Mouse (Mus musculus): ENCODE measurements around the gene Pth2.

DNA sequence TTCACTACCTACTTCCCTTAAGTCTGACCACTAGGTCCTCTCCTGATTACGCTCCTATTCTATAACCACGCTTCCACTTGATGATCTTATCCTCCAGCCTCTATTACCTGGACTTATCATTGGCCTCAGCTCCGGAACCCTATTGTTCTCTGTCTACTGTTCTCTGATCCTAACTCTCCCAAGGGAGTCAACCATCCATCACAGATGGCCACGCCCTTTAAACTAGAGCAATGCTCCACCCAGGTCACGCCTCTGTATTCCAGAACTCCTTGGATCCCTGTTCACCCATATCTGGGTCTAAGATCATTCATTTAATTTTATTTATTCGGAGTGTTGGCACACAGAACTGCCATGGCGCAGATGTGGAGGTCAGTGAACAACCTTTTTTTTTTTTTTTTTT, 31.6 kb downstream of the Pth2 start:
- no peak for TF ChIP-seq POLR2A (IDR thresholded peaks at IDR 0.05; ENCODE audit: control insufficient read depth in 1 of 2, insufficient read depth in 1 of 2, low read depth in 1 of 2, low read length in 2 of 2, poor library complexity in 1 of 2)
- TF ChIP-seq MAFK (IDR thresholded peaks at IDR 0.05; ENCODE audit: borderline replicate concordance, low read depth, low read length), result no peak
- no peak for TF ChIP-seq CTCF (IDR thresholded peaks at IDR 0.05 in 2 of 3, conservative IDR thresholded peaks at IDR 0.05 in 1 of 3; ENCODE audit: control insufficient read depth in 1 of 3, insufficient read depth in 1 of 3, low read depth in 2 of 3, low read length in 3 of 3, poor library complexity in 1 of 3, severe bottlenecking in 1 of 3)
- no peak for TF ChIP-seq CHD1 (IDR thresholded peaks at IDR 0.05; ENCODE audit: low read depth, low read length)
- TF ChIP-seq ZMIZ1 (IDR thresholded peaks at IDR 0.05; ENCODE audit: low read depth, low read length), result no peak
- no peak for TF ChIP-seq KAT2A (conservative IDR thresholded peaks at IDR 0.05; ENCODE audit: low read depth, low read length)
- TF ChIP-seq RCOR1 (IDR thresholded peaks at IDR 0.05; ENCODE audit: low read depth, low read length), result no peak
- no peak for TF ChIP-seq USF1 (IDR thresholded peaks at IDR 0.05; ENCODE audit: low read depth, low read length)
- TF ChIP-seq ZNF384 (IDR thresholded peaks at IDR 0.05; ENCODE audit: low read depth, low read length), result peak; percentile 18; the same call in 1 of the 2 replicates

Data from MEL (cell line).